Mouse (Mus musculus) spleen, adult 2 months (tissue): ENCODE data around the gene Plvap.

ENCODE experiments used
- CTCF ChIP-seq: fragments of 200-500 bp; IDR thresholded peaks from 2 replicates; pipeline ENCODE4 v1.5.1; 2011; ENCODE audit warnings: mild to moderate bottlenecking, inconsistent platforms; ENCODE audit not compliant: insufficient read depth, insufficient read length, insufficient replicate concordance; ENCODE audit errors: extremely low read depth
- POLR2A ChIP-seq: fragments of 200-500 bp; IDR thresholded peaks from 2 replicates; pipeline ENCODE4 v1.6.1; 2011; ENCODE audit warnings: low read depth, low read length, inconsistent platforms

GRCm38 (mm10) chr8:71474344-71474743 lies 37.2 kb downstream of the Plvap start:
- no peak for TF ChIP-seq POLR2A
- TF ChIP-seq CTCF: no peak
